Mouse (Mus musculus): ENCODE data around the gene Cnr1.

Gene Cnr1

GRCm38 (mm10) chr4:33924234-33924888 lies at the start of gene Cnr1:
Gene Cnr1, plus strand, starts transcription at chr4:33924593.
- peak; percentile 93 for DNase-seq

DNA sequence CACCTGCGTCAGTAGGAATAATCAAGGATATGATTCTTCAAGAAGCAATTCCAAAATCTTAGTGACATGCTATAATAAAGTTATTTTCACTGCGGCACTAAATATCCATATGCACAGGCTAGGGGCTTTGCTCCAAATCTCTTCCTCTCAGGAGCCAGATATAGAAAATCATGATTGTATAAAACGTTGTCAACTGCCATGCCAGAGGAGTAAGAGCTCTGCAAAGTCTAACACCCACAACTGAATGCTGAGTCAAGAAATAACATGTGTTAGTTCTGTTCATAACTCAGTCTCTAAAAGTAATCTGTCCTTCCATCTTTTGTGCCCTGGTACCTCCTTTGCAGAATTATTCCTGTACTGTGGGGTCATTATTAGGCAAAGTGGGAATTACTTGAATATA lies 44.4 kb upstream of the Cnr1 start:
- no peak for DNase-seq

DNA sequence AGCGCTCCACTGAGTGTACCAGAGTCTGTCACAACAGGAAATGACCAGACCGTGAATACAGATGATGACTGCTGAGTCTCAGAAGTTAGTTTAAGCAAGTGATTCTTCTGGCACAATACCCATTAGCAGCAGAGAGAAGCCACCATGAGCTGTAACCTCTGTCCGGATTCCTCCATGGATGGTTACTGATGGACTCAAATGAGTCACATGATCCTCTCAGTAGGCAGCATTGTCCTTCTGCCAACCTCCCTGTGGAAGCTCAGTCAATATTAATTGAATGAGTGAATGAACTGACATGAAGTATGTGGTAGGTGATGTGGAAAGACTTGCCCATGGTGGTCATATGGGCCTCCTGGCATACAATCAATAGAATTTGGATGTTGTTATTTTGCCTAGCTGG lies 38.4 kb upstream of the Cnr1 start:
- DNase-seq, result peak; percentile 71

- DNase-seq, result peak; percentile 97
Measured at GRCm38 (mm10) chr4:33889976-33890375, 34.4 kb upstream of the Cnr1 start.

GRCm38 (mm10) chr4:33892178-33892869 lies 32.1 kb upstream of the Cnr1 start:
- DNase-seq, result no peak

DNA sequence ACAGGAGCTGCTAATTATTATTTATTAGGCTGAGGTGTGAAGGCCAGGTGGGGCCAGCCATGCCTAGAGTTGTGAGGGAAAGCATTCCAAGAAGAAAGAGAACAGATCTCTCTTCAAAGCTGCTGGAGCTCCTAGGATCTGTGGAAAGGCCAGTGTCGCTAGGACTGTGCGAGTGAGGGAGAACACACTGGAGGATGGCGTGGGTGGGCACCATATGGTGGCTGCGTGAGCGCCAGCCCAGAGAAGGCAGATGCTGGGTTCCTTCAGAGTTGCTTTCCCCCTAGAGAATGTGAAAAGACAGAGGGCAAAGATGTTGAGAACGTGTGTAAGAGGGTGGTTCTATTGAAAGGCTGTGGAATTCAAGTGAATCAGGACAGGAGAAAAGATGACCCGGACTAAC lies 30.6 kb upstream of the Cnr1 start:
- peak; percentile 74 for DNase-seq

GRCm38 (mm10) chr4:33895046-33895445 lies 29.3 kb upstream of the Cnr1 start:
- DNase-seq, result no peak

DNA sequence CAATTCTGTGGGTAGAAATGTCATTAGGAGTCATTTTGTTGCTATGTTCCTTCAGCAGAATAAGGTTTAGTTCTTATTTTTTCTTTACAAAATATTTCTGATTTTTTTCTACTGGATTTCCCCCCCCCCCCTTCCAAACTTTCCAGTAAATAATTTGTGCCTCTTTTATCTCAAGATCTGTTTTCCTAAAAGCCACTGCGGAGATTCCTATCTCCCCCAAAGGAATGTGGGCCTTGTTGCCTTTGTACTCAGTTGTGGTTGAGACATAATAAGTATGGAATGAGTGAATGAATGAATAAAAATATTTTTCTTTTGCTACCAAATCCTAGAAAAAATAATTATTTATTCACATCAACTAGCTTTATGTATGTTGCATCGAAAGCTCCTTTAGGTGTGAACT lies 28.9 kb upstream of the Cnr1 start:
- DNase-seq, result no peak

DNA sequence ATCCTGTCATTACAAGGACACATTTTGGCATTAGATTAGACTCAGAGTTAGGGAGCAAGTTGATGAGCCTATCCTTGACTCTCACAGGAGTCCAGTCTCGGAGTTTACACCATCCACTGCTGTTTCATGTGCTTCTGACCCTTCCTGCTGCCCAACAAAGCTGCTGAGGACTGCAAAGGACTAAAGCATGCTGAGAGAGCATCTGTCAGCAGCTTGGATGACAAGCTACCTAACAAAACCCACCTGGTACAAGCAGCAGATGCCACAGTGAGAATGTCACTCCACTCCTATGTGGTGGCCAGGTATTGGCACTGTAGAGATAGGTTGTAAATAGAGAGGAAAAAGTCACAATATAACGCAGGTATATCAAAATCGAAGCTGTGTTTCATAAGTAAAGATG lies 22.7 kb upstream of the Cnr1 start:
- DNase-seq, result peak; percentile 94

DNA sequence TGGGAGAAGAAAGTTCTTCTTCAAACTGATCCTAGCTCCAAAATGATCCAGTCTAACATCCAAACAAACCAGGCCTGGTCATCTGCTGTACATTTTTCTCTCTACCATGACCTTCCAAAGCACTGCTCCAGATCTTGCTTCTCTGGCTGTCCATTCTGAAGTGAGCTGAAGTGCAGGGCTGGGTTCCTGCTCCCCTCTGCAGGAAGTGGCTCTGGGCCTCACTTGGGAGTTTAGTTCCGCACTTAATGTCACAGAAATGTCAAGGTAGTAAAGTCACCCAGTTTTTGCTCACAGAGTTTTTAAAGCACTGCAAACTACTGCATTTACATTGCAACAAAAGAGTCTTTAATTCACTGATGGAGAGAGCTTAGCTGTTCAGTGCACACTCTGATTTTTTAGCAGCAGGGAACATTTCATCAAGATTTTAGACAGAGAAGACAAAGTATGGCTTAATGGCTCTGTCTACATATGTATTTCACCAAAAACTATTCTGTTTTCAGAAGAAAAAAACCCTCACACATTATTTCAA lies 20.5 kb upstream of the Cnr1 start:
- DNase-seq, result no peak

- DNase-seq, result no peak
Measured at GRCm38 (mm10) chr4:33904826-33905225, 19.6 kb upstream of the Cnr1 start.

GRCm38 (mm10) chr4:33908786-33909185 lies 15.6 kb upstream of the Cnr1 start:
- DNase-seq, result no peak

- DNase-seq, result peak; percentile 47
Measured at GRCm38 (mm10) chr4:33915730-33916129, 8.7 kb upstream of the Cnr1 start.

GRCm38 (mm10) chr4:33920807-33921206 lies 3.6 kb upstream of the Cnr1 start:
- DNase-seq, result no peak

DNA sequence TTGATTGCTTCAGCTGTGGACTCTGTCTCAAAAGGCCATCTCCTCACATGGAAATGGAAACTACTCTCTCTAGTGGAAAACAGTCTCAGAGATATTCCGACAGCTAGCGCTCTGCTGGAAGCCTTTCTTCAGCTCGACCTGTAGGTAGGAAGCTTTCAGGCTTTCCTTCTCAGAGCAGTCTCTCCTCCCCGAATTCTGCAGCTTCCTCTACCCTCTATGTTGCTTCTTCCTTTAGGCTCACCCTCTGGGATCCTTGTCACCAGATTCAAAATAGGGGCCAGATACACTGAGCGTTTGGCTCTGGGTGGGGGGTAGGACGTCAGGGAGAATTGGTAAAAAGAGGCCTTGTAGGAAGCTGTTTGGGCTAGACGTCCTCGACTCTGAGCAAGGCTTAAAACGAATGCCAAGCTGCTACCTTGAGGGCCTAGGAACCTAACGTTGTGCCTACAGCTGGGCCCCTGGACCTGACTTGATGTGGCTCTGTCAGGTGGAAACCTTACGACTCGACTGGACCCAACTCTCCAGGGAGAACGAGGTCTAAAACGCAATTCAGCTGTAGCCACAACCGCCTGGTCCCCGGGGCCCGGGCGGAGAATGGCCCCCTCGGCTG lies 1.1 kb upstream of the Cnr1 start:
- peak; percentile 78 for DNase-seq

DNA sequence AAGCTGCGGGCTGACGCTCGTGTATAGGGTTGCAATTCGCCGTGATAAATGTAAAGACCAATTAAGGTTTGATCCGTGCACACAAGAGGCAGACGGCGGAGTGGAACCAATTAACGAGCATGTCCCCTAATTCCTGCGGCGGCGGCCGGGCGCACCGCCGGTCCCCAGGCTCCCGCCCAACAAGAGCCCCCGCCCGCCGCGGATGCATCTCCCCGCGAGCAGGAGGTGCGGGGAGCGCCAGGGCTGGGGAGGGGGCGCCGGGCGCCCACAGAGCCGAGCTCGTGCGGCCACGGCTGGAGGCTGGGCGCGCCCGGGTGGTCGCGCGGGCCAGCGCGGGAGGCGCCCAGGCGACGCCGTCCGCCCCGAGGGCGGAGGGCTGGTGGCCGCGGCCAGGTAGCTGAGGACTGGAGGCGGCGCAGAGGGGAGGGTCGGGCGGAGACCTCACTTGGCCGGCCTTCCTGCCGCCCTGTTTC lies 596 bp upstream of the Cnr1 start:
- no peak for DNase-seq

GRCm38 (mm10) chr4:33924889-33925245 lies 474 bp downstream of the Cnr1 start:
- peak; percentile 86 for DNase-seq

DNA sequence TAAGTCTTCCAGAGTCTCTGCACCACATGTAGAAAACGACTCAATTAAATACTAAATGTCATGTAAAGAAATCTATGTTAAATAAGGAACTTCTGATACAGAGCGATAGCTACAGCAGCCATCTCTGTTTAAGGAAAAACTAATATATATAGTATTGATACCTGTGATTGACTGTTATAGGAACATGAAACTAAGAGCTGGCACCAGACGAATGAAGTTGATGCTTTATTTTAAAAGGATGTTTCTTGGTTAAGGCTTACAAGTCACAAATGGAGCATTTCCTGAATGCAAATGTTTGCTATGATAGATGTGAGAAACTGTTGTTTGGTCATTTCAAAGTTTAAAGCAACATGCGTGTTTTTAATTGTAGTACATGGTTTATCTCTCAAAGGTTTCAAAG lies 1.1 kb downstream of the Cnr1 start:
- DNase-seq, result no peak

- no peak for DNase-seq
Measured at GRCm38 (mm10) chr4:33926010-33926409, 1.6 kb downstream of the Cnr1 start.

- DNase-seq, result peak; percentile 42
Measured at GRCm38 (mm10) chr4:33926730-33927263, 2.4 kb downstream of the Cnr1 start.

- DNase-seq, result no peak
Measured at GRCm38 (mm10) chr4:33927644-33928043, 3.3 kb downstream of the Cnr1 start.

GRCm38 (mm10) chr4:33928450-33928849 lies 4.1 kb downstream of the Cnr1 start:
- DNase-seq, result no peak

GRCm38 (mm10) chr4:33931347-33931746 lies 7.0 kb downstream of the Cnr1 start:
- DNase-seq, result no peak

DNA sequence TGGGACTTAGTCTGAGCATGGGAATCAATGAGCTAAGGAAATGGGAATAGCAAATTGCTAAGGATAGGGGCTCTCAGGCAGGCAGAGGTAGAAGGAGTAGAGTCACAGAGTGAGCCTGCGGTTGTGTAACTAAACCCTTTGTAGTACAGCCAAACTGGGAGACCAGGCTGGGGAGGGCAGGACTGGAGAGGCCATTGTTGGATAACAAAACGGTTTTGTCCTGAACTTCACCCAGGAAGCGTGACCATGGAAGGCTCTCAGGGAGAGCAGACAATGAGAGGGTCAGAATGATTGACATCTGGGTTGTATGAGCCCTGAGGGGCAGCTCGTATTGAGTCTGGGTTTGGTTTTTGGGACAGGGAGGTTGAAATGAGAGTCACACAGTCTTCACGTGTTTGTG lies 17.2 kb downstream of the Cnr1 start:
- DNase-seq, result no peak
